Mouse (Mus musculus): ENCODE measurements around the gene Map3k21.

Map3k21 gene

DNA sequence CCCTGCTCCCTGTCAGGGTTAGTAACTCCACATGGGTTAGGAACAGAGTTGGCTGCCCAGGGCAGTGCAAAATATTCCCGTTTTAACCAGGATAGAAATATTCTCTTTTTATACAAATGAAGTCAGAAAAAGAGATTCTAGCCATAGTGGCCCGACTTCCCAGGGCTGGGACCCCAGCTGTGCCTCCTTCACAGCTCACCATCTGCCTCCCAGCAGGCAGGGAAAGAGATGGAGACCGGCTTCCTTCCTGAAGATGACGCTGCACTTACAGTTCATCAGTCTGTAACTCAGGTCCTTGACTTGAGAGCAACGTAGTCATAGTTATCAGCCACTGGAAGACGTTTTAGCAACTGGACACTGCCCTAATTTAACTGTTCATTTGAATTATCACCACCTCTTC is 70.6 kb downstream of the Map3k21 start:
- peak; percentile 64 to 67 for DNase-seq

- no peak for DNase-seq
Observed at GRCm38 (mm10) chr8:125983515-125983914, 73.3 kb downstream of the Map3k21 start.

DNA sequence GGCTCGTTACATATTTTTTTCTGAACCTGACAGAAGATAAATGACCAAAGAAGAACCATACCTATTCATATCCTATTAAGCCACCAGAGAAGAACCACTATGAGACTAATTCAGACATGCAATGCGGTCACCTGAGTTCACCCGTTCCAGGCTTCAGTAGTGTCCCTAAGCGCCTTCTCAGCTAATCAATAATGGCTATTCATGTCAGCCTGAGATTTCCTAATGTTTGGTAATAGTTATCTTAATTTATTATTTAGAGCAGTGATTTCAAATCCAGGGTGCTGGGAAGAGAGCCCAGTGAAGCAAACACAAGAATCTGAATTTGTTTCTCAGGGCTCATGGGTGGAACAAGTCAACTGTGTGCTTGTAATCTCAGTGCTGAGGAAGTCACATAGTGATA is 73.9 kb downstream of the Map3k21 start:
- DNase-seq: no peak

DNA sequence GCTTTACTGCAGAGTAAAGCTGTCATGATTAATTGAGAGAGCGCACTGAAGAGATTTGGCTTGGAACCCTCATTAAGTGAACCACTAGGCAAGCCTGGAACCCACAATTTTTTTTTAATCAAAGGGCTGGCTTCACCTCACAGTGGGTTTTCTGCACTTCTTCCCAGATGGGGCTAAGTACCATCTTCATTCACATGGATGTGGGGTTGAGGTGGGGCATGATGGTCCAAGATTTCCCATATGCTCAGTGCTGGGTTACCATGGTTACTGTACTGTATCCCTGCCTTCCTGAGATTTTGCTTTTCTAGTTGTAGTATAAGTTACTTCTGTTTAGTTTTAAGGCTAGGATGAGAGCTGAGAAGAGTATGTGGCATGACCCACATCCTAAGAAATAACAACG is 75.1 kb downstream of the Map3k21 start:
- no peak for DNase-seq

- DNase-seq: no peak
Observed at GRCm38 (mm10) chr8:125986999-125987589, 76.8 kb downstream of the Map3k21 start.

- no peak for DNase-seq
Observed at GRCm38 (mm10) chr8:125987996-125988395, 77.7 kb downstream of the Map3k21 start.

GRCm38 (mm10) chr8:125993636-125994035 is 83.4 kb downstream of the Map3k21 start:
- no peak for DNase-seq

DNA sequence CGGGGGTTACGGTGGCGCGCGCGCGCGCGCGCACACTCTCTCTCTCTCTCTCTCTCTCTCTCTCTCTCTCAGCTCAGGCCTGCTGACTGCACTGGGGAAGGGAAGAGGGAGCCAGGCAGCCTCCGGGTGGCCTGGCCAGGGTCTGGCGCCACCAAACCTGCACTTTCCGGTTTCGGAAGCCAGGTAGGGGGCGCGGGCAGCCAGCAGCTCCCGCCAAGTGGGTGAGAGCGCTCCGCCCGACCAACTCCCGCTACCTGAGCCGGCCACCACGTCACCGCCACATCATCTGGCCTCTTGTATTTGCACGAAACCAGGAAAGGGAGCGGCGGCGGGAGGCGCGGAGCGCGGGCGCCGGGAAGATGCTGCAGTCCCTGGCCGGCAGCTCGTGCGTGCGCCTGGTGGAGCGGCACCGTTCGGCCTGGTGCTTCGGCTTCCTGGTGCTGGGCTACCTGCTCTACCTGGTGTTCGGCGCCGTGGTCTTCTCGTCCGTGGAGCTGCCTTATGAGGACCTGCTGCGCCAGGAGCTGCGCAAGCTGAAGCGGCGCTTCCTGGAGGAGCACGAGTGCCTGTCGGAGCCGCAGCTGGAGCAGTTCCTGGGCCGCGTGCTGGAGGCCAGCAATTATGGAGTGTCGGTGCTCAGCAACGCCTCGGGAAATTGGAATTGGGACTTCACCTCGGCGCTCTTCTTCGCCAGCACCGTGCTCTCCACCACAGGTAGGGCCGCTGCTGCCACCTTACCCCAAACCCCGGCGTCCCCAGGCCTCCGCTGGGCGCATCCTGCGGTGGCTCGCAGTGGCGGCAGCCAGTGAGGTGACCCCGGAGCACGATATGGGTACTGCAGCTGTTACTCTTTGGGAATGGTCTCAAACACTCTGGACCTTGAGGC is 85.1 kb downstream of the Map3k21 start, which contains the start of gene Kcnk1:
TSS of gene Kcnk1 (plus strand) at position 70 of the 886 bp plus-strand sequence.
- peak; percentile 91 to 92 for DNase-seq

- peak; percentile 65 to 69 for DNase-seq
Observed at GRCm38 (mm10) chr8:125996031-125996839, 86.0 kb downstream of the Map3k21 start.

GRCm38 (mm10) chr8:125996980-125997379 is 86.7 kb downstream of the Map3k21 start:
- DNase-seq: peak; percentile 55

Data from cerebellum, adult 18-20 months (tissue).